ENCODE assay signal across 9 mouse cellular contexts in genomic region chr15:25796353-25796752, GRCm38 (mm10). TPM values are rescaled to one million over a fixed set of nuclear protein-coding genes. Genes with fewer than 3 reads are reported as not detected.
DNase-seq lines count a peak whose midpoint lies in the region; ATAC-seq and TF ChIP-seq lines count a peak whose summit lies in the region.
"Had no signal": no experiment of that assay in that cellular context is flagged by ENCODE, and none has a peak within 500 bp of the region (broad histone marks: within the 10 kb centered on the region; RNA-seq: fewer than 3 reads in every experiment).

No protein-coding gene starts in this region.

- H3K9me3 ChIP-seq in forebrain, embryonic 14.5 days (replicated peaks; ENCODE audit: control insufficient read depth, low read length), result no peaks in the 10 kb centered on the region
- no peaks in the 10 kb centered on the region for H3K9me3 ChIP-seq in forebrain, embryonic 13.5 days (replicated peaks)
- no peaks in the 10 kb centered on the region for H3K9me3 ChIP-seq in midbrain, postnatal 0 days (ENCODE audit: low read length)
- no peaks in the 10 kb centered on the region for H3K9me3 ChIP-seq in midbrain, embryonic 10.5 days (replicated peaks)
- no peaks in the 10 kb centered on the region for H3K9me3 ChIP-seq in embryonic facial prominence, embryonic 11.5 days (replicated peaks; ENCODE audit: control insufficient read depth, low read length)
- H3K9me3 ChIP-seq in forebrain, embryonic 12.5 days, result no peaks in the 10 kb centered on the region
- H3K9me3 ChIP-seq: neural tube, embryonic 13.5 days had no signal

- peak; percentile 98 for TF ChIP-seq CTCF in midbrain, postnatal 0 days (IDR thresholded peaks at IDR 0.05)

- peaks cover 82% of the 10 kb centered on the region for H3K36me3 ChIP-seq in forebrain, embryonic 14.5 days (ENCODE audit: control insufficient read depth, insufficient read depth, low read length)
- H3K36me3 ChIP-seq in forebrain, embryonic 13.5 days (ENCODE audit: poor library complexity, severe bottlenecking), result peaks cover 86% of the 10 kb centered on the region
- 0 out of 2 replicates have a peak, but pooled peaks cover 19% of the 10 kb centered on the region for H3K36me3 ChIP-seq in midbrain, postnatal 0 days (ENCODE audit: insufficient read depth, low read length)
- peaks cover 98% of the 10 kb centered on the region for H3K36me3 ChIP-seq in midbrain, embryonic 10.5 days
- H3K36me3 ChIP-seq in embryonic facial prominence, embryonic 11.5 days (replicated peaks; ENCODE audit: control insufficient read depth, insufficient read depth, low read depth, low read length), result peaks cover 12% of the 10 kb centered on the region
- peaks cover 91% of the 10 kb centered on the region for H3K36me3 ChIP-seq in forebrain, embryonic 12.5 days (replicated peaks)

- no peaks in the 10 kb centered on the region for H3K27me3 ChIP-seq in forebrain, embryonic 14.5 days (replicated peaks; ENCODE audit: control insufficient read depth, insufficient read depth, low read length)
- H3K27me3 ChIP-seq in forebrain, embryonic 13.5 days, result no peaks in the 10 kb centered on the region
- H3K27me3 ChIP-seq in midbrain, postnatal 0 days (ENCODE audit: insufficient read depth, low read length), result no peaks in the 10 kb centered on the region
- H3K27me3 ChIP-seq in midbrain, embryonic 10.5 days (ENCODE audit: low read depth, poor library complexity, severe bottlenecking), result no peaks in the 10 kb centered on the region
- no peaks in the 10 kb centered on the region for H3K27me3 ChIP-seq in embryonic facial prominence, embryonic 11.5 days (ENCODE audit: control insufficient read depth, insufficient read depth, low read length)
- no peaks in the 10 kb centered on the region for H3K27me3 ChIP-seq in forebrain, embryonic 12.5 days
- H3K27me3 ChIP-seq: neural tube, embryonic 13.5 days had no signal

- ATAC-seq in forebrain, embryonic 14.5 days, result no peak
- ATAC-seq in forebrain, embryonic 13.5 days, result no peak
- 0 out of 2 replicates have a peak, but pooled peaks have one; percentile 38 for ATAC-seq in midbrain, postnatal 0 days (ENCODE audit: low FRiP score)
- ATAC-seq in embryonic facial prominence, embryonic 11.5 days (replicated peaks; ENCODE audit: insufficient number of reproducible peaks, low FRiP score, low TSS enrichment, low read depth), result no peak
- ATAC-seq in forebrain, embryonic 12.5 days (ENCODE audit: low FRiP score), result no peak

- no peak overlapping the region for H3K4me3 ChIP-seq in forebrain, embryonic 14.5 days (ENCODE audit: low read depth, low read length)
- H3K4me3 ChIP-seq in forebrain, embryonic 13.5 days, result no peak overlapping the region
- H3K4me3 ChIP-seq in midbrain, postnatal 0 days (ENCODE audit: low read depth, low read length), result no peak overlapping the region
- H3K4me3 ChIP-seq in midbrain, embryonic 10.5 days, result no peak overlapping the region
- H3K4me3 ChIP-seq in embryonic facial prominence, embryonic 11.5 days (ENCODE audit: low read depth, low read length), result no peak overlapping the region
- no peak overlapping the region for H3K4me3 ChIP-seq in forebrain, embryonic 12.5 days (replicated peaks)
- H3K4me3 ChIP-seq: neural tube, embryonic 13.5 days had no signal

- no peak overlapping the region for H3K4me2 ChIP-seq in forebrain, embryonic 14.5 days (ENCODE audit: low read length)
- H3K4me2 ChIP-seq in forebrain, embryonic 13.5 days, result no peak overlapping the region
- H3K4me2 ChIP-seq in midbrain, postnatal 0 days (ENCODE audit: low read depth, low read length, poor library complexity, severe bottlenecking), result no peak overlapping the region
- H3K4me2 ChIP-seq in embryonic facial prominence, embryonic 11.5 days (ENCODE audit: low read depth, low read length), result no peak overlapping the region
- no peak overlapping the region for H3K4me2 ChIP-seq in forebrain, embryonic 12.5 days
- H3K4me2 ChIP-seq: neural tube, embryonic 13.5 days had no signal

- H3K27ac ChIP-seq in forebrain, embryonic 14.5 days (ENCODE audit: low read depth, low read length), result no peak overlapping the region
- no peak overlapping the region for H3K27ac ChIP-seq in forebrain, embryonic 13.5 days
- no peak overlapping the region for H3K27ac ChIP-seq in midbrain, postnatal 0 days (ENCODE audit: low read depth, low read length)
- no peak overlapping the region for H3K27ac ChIP-seq in midbrain, embryonic 10.5 days (replicated peaks)
- no peak overlapping the region for H3K27ac ChIP-seq in embryonic facial prominence, embryonic 11.5 days (replicated peaks; ENCODE audit: low read depth, low read length)
- H3K27ac ChIP-seq in forebrain, embryonic 12.5 days, result no peak overlapping the region
- H3K27ac ChIP-seq: neural tube, embryonic 13.5 days had no signal

- H3K9ac ChIP-seq in forebrain, embryonic 14.5 days (ENCODE audit: low read length), result no peak overlapping the region
- H3K9ac ChIP-seq in forebrain, embryonic 13.5 days, result no peak overlapping the region
- no peak overlapping the region for H3K9ac ChIP-seq in midbrain, postnatal 0 days (replicated peaks; ENCODE audit: low read length, poor library complexity, severe bottlenecking)
- H3K9ac ChIP-seq in embryonic facial prominence, embryonic 11.5 days (replicated peaks; ENCODE audit: low read length), result no peak overlapping the region
- no peak overlapping the region for H3K9ac ChIP-seq in forebrain, embryonic 12.5 days
- H3K9ac ChIP-seq: neural tube, embryonic 13.5 days had no signal

- 55% methylated on average over 3 of the region's 3 CpGs for WGBS in forebrain, embryonic 14.5 days
- WGBS in forebrain, embryonic 13.5 days, result 51% methylated on average over 3 of the region's 3 CpGs
- 51% methylated on average over 3 of the region's 3 CpGs for WGBS in midbrain, postnatal 0 days
- 66% methylated on average over 3 of the region's 3 CpGs for WGBS in midbrain, embryonic 10.5 days
- 57% methylated on average over 3 of the region's 3 CpGs for WGBS in embryonic facial prominence, embryonic 11.5 days
- WGBS in forebrain, embryonic 12.5 days, result 59% methylated on average over 3 of the region's 3 CpGs

- peak; percentile 59 for DNase-seq in forebrain, embryonic 14.5 days (ENCODE audit: low spot score)
- peak; percentile 78 for DNase-seq in midbrain, postnatal 0 days (ENCODE audit: low spot score)
- DNase-seq in midbrain, embryonic 10.5 days (ENCODE audit: low spot score), result no peak
- peak; percentile 72 for DNase-seq in embryonic facial prominence, embryonic 11.5 days (ENCODE audit: low spot score)
- peak; percentile 11 to 51 for DNase-seq in thymus, postnatal 10 days (ENCODE audit: low spot score in 2 of 2)
- no peak for DNase-seq in right cerebral cortex, postnatal 36 days (ENCODE audit: low spot score in 2 of 2)

- H3K4me1 ChIP-seq in forebrain, embryonic 14.5 days (ENCODE audit: control insufficient read depth, insufficient read depth, low read length), result no peaks in the 10 kb centered on the region
- H3K4me1 ChIP-seq in forebrain, embryonic 13.5 days, result no peaks in the 10 kb centered on the region
- H3K4me1 ChIP-seq in midbrain, postnatal 0 days (ENCODE audit: insufficient read depth, low read length), result no peaks in the 10 kb centered on the region
- H3K4me1 ChIP-seq in midbrain, embryonic 10.5 days, result no peaks in the 10 kb centered on the region
- H3K4me1 ChIP-seq in embryonic facial prominence, embryonic 11.5 days (ENCODE audit: control insufficient read depth, insufficient read depth, low read length), result no peaks in the 10 kb centered on the region
- 0 out of 2 replicates have a peak, but pooled peaks cover 2% of the 10 kb centered on the region for H3K4me1 ChIP-seq in forebrain, embryonic 12.5 days

RNA-seq across cellular contexts. Expression of gene Retreg1, which starts 46.6 kb away (rescaled TPM):
- polyA plus RNA-seq in forebrain, embryonic 14.5 days (2014; fragmentation: Nextera tagmentation; extraction: Ambion mirVana), result 6.7 and 8.1 TPM in 2 replicates
- 3.5 and 3.8 TPM in 2 replicates for polyA plus RNA-seq in forebrain, embryonic 13.5 days (2015; fragmentation: Nextera tagmentation; extraction: Ambion mirVana)
- total RNA-seq in midbrain, postnatal 0 days (2014; rRNA removed), result 29.0 and 44.6 TPM in 2 replicates
- 21.9 and 28.0 TPM in 2 replicates for polyA plus RNA-seq in midbrain, postnatal 0 days (2015; fragmentation: Nextera tagmentation; extraction: Ambion mirVana)
- polyA plus RNA-seq in midbrain, embryonic 10.5 days (2016; fragmentation: Nextera tagmentation; extraction: Ambion mirVana), result 1.8 and 1.9 TPM in 2 replicates
- 4.2 and 5.1 TPM in 2 replicates for polyA plus RNA-seq in embryonic facial prominence, embryonic 11.5 days (2014; fragmentation: Nextera tagmentation; extraction: Ambion mirVana)
- 2.8 and 3.7 TPM in 2 replicates for polyA plus RNA-seq in forebrain, embryonic 12.5 days (2016; fragmentation: Nextera tagmentation; extraction: Ambion mirVana)

Comparison
In these comparisons a context has a peak if more than half of its experiments do, and no peak if none do; other contexts are left out.
1. DNase-seq: peak in forebrain, embryonic 14.5 days (single experiment), midbrain, postnatal 0 days (single experiment), embryonic facial prominence, embryonic 11.5 days (single experiment) and thymus, postnatal 10 days (2 of 2); none in midbrain, embryonic 10.5 days (single experiment) and right cerebral cortex, postnatal 36 days (0 of 2).